13 mouse cellular contexts compared by ENCODE assay signal in the genomic region with DNA sequence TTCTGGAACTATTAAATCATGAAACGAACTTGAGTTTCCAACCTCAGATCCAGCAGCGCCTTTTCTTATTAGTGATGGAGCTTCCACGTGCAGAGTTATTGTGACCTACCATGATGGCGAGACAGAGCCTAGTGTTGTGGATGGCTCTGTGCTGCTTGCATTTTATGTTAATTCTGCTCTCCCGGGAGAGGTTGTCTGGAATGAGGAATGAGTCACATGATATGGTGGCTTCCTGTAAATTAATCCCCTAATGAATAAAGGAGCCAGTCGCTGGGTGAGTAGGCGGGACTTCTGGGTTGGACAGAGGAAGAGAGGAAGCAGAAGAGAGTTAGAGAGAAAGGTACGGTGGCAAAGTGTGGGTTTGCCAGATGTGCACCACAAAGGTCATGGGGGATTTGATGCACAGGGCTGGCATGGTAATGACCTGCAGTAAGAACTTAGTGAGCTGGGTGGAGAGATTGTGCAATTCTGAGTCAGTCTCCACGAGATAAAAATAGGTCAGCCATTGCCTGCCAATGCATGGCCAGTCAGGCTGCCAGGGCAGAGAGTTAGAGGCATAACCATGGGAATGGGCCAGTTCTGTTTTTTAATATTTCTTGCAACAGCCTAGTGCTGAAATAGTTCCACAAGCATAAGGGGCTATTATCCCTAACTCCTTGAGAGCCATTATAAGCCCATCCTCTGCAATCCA.
DNase-seq lines count a peak whose midpoint lies in the region; TF ChIP-seq lines count a peak whose summit lies in the region.
"Had no signal": no experiment of that assay in that cellular context is flagged by ENCODE, and none has a peak within 500 bp of the region (broad histone marks: within the 10 kb centered on the region; RNA-seq: fewer than 3 reads in every experiment).

No protein-coding gene starts in this region.

- no peak for TF ChIP-seq CTCF in layer of hippocampus, adult 2 months (conservative IDR thresholded peaks at IDR 0.05)

- no peak overlapping the region for H3K4me3 ChIP-seq in layer of hippocampus, adult 2 months
- H3K4me3 ChIP-seq: heart, adult 2 months; midbrain, embryonic 15.5 days had no signal

- no peak overlapping the region for H3K27ac ChIP-seq in layer of hippocampus, adult 2 months
- H3K27ac ChIP-seq: heart, adult 2 months; midbrain, embryonic 15.5 days had no signal

- peak; percentile 49 to 76 for DNase-seq in adrenal gland, adult (ENCODE audit: inconsistent age in 2 of 2, low spot score in 1 of 2)
- no peak for DNase-seq in adrenal gland, postnatal 4 days (ENCODE audit: low spot score in 2 of 2)
- peak; percentile 7 for DNase-seq in ovary, adult 18-20 months (ENCODE audit: low spot score)
- DNase-seq in ovary, postnatal 36 days (ENCODE audit: low spot score) = no peak
- DNase-seq in cerebellum, adult 9-10 months = peak; percentile 70
- DNase-seq in layer of hippocampus, adult 2 months (ENCODE audit: low spot score in 2 of 2) = no peak
- DNase-seq in lung, postnatal 36 days = no peak
- DNase-seq in natural killer cell, adult 2 months (ENCODE audit: low spot score in 2 of 2) = no peak
- DNase-seq: kidney, postnatal 14 days; lung, adult 18-20 months; thymus, adult 18-20 months had no signal

Comparison
In these comparisons a context has a peak if more than half of its experiments do, and no peak if none do; other contexts are left out.
1. DNase-seq: peak in adrenal gland, adult (2 of 2), ovary, adult 18-20 months (single experiment) and cerebellum, adult 9-10 months (single experiment); none in adrenal gland, postnatal 4 days (0 of 2), ovary, postnatal 36 days (single experiment), layer of hippocampus, adult 2 months (0 of 2), lung, postnatal 36 days (single experiment) and natural killer cell, adult 2 months (0 of 2).